10 mouse cellular contexts compared by ENCODE assay signal in the genomic region with DNA sequence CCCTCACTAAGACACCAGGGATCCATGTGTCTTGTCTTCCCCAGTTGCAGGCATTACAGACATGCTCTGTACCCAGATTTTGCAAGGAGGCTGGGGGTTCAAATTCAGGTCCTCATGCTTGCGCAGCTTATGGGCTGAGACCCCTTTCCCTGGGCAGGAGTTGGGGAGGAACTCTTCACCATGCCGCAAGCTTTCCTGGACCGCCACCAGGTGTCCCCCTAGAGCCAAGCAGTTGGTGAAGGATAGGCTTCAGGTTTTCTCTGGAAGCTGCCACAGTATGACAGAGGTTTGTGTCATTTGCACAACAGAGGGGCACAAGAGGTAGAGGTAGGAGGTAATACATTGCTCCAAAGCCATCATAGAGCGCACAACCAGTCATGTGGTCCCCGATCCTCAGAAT. TPM values are rescaled to one million over a fixed set of nuclear protein-coding genes. Genes with fewer than 3 reads are reported as not detected.
A peak's percentile ranks its signal among the peaks of the same experiment; 100 is the strongest.
DNase-seq lines count a peak whose midpoint lies in the region; ATAC-seq and TF ChIP-seq lines count a peak whose summit lies in the region.
"Had no signal": no experiment of that assay in that cellular context is flagged by ENCODE, and none has a peak within 500 bp of the region (broad histone marks: within the 10 kb centered on the region; RNA-seq: fewer than 3 reads in every experiment).

No protein-coding gene starts in this region.

- H3K9me3 ChIP-seq in limb, embryonic 14.5 days (ENCODE audit: control insufficient read depth, low read length) = no peaks in the 10 kb centered on the region
- H3K9me3 ChIP-seq: limb, embryonic 15.5 days had no signal

- H3K4me3 ChIP-seq in lung, adult 2 months (replicated peaks; ENCODE audit: extremely low read depth, low read depth, low read length) = no peak overlapping the region
- no peak overlapping the region for H3K4me3 ChIP-seq in limb, embryonic 14.5 days (replicated peaks; ENCODE audit: low read length)
- H3K4me3 ChIP-seq: limb, embryonic 15.5 days had no signal

- no peak overlapping the region for H3K27ac ChIP-seq in limb, embryonic 14.5 days (replicated peaks; ENCODE audit: low read depth, low read length)
- H3K27ac ChIP-seq: limb, embryonic 15.5 days had no signal

- intact Hi-C loops in gastrocnemius, postnatal 36 days (cut with DNase I) = no loop called here

- H3K27me3 ChIP-seq in limb, embryonic 14.5 days (ENCODE audit: control insufficient read depth, insufficient read depth, low read length) = no peaks in the 10 kb centered on the region
- H3K27me3 ChIP-seq: limb, embryonic 15.5 days had no signal

- no peaks in the 10 kb centered on the region for H3K4me1 ChIP-seq in lung, adult 2 months (ENCODE audit: control insufficient read depth, insufficient read depth, low read length)
- no peaks in the 10 kb centered on the region for H3K4me1 ChIP-seq in limb, embryonic 14.5 days (ENCODE audit: control insufficient read depth, insufficient read depth, low read length)
- H3K4me1 ChIP-seq: limb, embryonic 15.5 days had no signal

- TF ChIP-seq POLR2A in lung, adult 2 months (IDR thresholded peaks at IDR 0.05; ENCODE audit: borderline replicate concordance, extremely low read depth, low read depth, low read length) = no peak
- no peak for TF ChIP-seq POLR2A in limb, embryonic 14.5 days (IDR thresholded peaks at IDR 0.05; ENCODE audit: borderline replicate concordance, extremely low read depth, insufficient read depth, insufficient read length)

- H3K4me2 ChIP-seq in limb, embryonic 14.5 days (replicated peaks; ENCODE audit: low read depth, low read length, severe bottlenecking) = no peak overlapping the region
- H3K4me2 ChIP-seq: limb, embryonic 15.5 days had no signal

- TF ChIP-seq CTCF in lung, adult 2 months (IDR thresholded peaks at IDR 0.05; ENCODE audit: insufficient read depth, low read length) = peak; percentile 16; the same call in 1 of the 2 replicates

- no peaks in the 10 kb centered on the region for H3K36me3 ChIP-seq in limb, embryonic 14.5 days (ENCODE audit: control insufficient read depth, insufficient read depth, low read length)
- H3K36me3 ChIP-seq: limb, embryonic 15.5 days had no signal

- DNase-seq in gastrocnemius, postnatal 10 days = peak; percentile 20
- DNase-seq in gastrocnemius, postnatal 36 days = no peak
- DNase-seq in lung, adult 2 months = no peak
- DNase-seq in lung, adult 18-20 months = no peak
- peak; percentile 80 for DNase-seq in ZHBTc4 (ENCODE audit: low read depth, low spot score)
- DNase-seq in limb, embryonic 14.5 days (ENCODE audit: low spot score) = peak; percentile 5
- DNase-seq in spleen, postnatal 14 days (ENCODE audit: low spot score in 2 of 2) = no peak
- no peak for DNase-seq in urinary bladder, postnatal 14 days (ENCODE audit: low spot score)

- ATAC-seq in limb, embryonic 14.5 days (ENCODE audit: low FRiP score, low read depth) = no peak

- no peak overlapping the region for H3K9ac ChIP-seq in limb, embryonic 14.5 days (ENCODE audit: low read depth, low read length, severe bottlenecking)
- H3K9ac ChIP-seq: limb, embryonic 15.5 days had no signal

- WGBS in lung, adult 2 months = 52% methylated on average over 5 of the region's 5 CpGs
- WGBS in limb, embryonic 14.5 days = 47% methylated on average over 5 of the region's 5 CpGs

RNA-seq across cellular contexts. Expression of gene Piwil1, which starts 28.3 kb away (rescaled TPM):
- under 1 TPM; 0.11 to 0.16 TPM for total RNA-seq in gastrocnemius, postnatal 10 days (2021)
- total RNA-seq in gastrocnemius, postnatal 36 days (2021) = not detected
- not detected in 2 replicates for polyA plus RNA-seq in lung, adult 2 months (2012; rRNA removed)
- 0.01 and 0.03 TPM in 2 replicates for polyA plus RNA-seq in limb, embryonic 14.5 days (2012; rRNA removed)
- polyA plus RNA-seq in limb, embryonic 14.5 days (2014; fragmentation: Nextera tagmentation; extraction: Ambion mirVana) = not detected in 2 replicates
- polyA plus RNA-seq: limb, embryonic 15.5 days; small intestine, adult 2 months had no signal

Comparison
In these comparisons a context has a peak if more than half of its experiments do, and no peak if none do; other contexts are left out.
1. DNase-seq: peak in gastrocnemius, postnatal 10 days (single experiment), ZHBTc4 (single experiment) and limb, embryonic 14.5 days (single experiment); none in gastrocnemius, postnatal 36 days (0 of 2), lung, adult 2 months (single experiment), lung, adult 18-20 months (0 of 2), spleen, postnatal 14 days (0 of 2) and urinary bladder, postnatal 14 days (single experiment).